Mouse (Mus musculus): ENCODE results near the gene Pitx2.

GRCm38 (mm10) chr3:129199160-129199608, 494 bp upstream of the Pitx2 start:
- TF ChIP-seq HCFC1 (IDR thresholded peaks at IDR 0.05; ENCODE audit: borderline replicate concordance, insufficient read depth, low read length) (no peak), ZNF384 (IDR thresholded peaks at IDR 0.05; ENCODE audit: low read depth, low read length) (no peak), ZC3H11A (IDR thresholded peaks at IDR 0.05; ENCODE audit: borderline replicate concordance, low read depth, low read length) (no peak)
